Mouse (Mus musculus) olfactory bulb, adult 2 months (tissue): ENCODE data around the gene Slc1a1. TPM values are rescaled to one million over a fixed set of nuclear protein-coding genes. Genes with fewer than 3 reads are reported as not detected.

ENCODE experiments used
- H3K27ac ChIP-seq: fragments of 200-500 bp; 2 replicates; pipeline ENCODE4 v1.5.1; 2012; ENCODE audit warnings: low read depth, low read length; ENCODE audit not compliant: insufficient read depth
- H3K4me1 ChIP-seq: fragments of 200-500 bp; 2 replicates; pipeline ENCODE4 v1.6.1; 2012; ENCODE audit warnings: low read length; ENCODE audit not compliant: control insufficient read depth, insufficient read depth
- H3K4me3 ChIP-seq: fragments of 200-500 bp; 2 replicates; pipeline ENCODE4 v1.5.1; 2012; ENCODE audit warnings: mild to moderate bottlenecking, low read depth, low read length, moderate library complexity; ENCODE audit not compliant: insufficient read depth
- CTCF ChIP-seq: fragments of 200-500 bp; IDR thresholded peaks from 2 replicates; pipeline ENCODE4 v1.5.1; 2012; ENCODE audit warnings: low read depth, mild to moderate bottlenecking, low read length, moderate library complexity; ENCODE audit not compliant: insufficient read depth
- POLR2A ChIP-seq: fragments of 200-500 bp; IDR thresholded peaks from 2 replicates; pipeline ENCODE4 v1.6.1; 2012; ENCODE audit warnings: mild to moderate bottlenecking, low read depth, low read length, moderate library complexity; ENCODE audit not compliant: insufficient read depth
- WGBS: fragments of 180-500 bp; shearing (Covaris S2); methylation state at CpG from one replicate; pipeline ENCODE4 v1.1.7; 2018; 5-methylcytosine and 5-hydroxymethylcytosine counted together
- polyA plus RNA-seq: library from polyadenylated mRNA; stranded (reverse); fragments of >200 nt; gene quantifications from 2 replicates; pipeline ENCODE4 v1.2.4, GENCODE M21; 2012; ENCODE audit warnings: low replicate concordance; ENCODE audit not compliant: missing spikeins, insufficient read depth, insufficient read length

Gene Slc1a1
- polyA plus RNA-seq, 1 experiment = not detected

DNA sequence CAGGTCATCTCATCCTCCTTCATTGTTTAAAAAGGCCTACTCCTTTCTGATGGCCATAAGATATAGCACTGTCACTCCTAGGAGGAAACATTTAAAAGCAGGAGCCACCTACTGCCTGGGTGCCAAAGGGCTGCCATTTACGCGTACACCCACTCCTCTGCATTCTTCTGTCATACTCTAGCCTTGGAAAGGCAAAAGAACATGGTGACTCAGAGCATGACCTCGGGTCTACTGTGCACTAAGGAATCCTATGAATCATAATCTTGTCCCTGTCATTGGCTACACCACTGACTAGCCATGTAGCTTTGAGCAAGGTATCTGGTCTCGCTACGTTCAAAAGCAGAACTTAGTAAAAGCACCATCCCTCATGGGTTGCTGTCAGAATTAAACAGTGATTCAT is 91.5 kb downstream of the Slc1a1 start:
- Histone ChIP-seq H3K4me1 (peaks cover 5% of the 10 kb centered on the region; the same call in 1 of the 2 replicates), H3K4me3 (no peak overlapping the region), H3K27ac (no peak overlapping the region)
- WGBS = 80% methylated on average over 5 of the region's 5 CpGs
- TF ChIP-seq POLR2A (no peak), CTCF (no peak)

DNA sequence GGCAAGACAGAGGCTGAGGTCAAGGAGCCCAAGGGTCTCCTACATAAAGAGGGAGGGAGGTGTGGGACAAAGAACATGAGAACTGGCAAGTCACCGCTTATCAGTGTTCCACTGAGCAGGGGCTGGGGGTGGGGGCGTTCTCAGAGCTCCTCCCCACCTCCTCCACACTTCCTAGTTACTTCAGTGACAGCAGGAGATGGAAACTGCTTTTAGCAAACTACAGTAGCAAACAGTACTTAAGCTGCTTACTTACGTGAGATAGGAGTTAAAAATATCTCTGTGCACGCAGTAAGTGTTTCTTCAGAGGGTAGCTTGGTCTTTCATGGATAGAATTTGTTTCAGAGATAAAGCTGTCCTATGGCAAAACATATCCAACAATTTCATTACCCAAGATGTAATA is 92.5 kb downstream of the Slc1a1 start:
- no peak for TF ChIP-seq CTCF
- TF ChIP-seq POLR2A = no peak
- H3K27ac ChIP-seq = no peak overlapping the region
- 30% methylated on average over 4 of the region's 4 CpGs for WGBS

DNA sequence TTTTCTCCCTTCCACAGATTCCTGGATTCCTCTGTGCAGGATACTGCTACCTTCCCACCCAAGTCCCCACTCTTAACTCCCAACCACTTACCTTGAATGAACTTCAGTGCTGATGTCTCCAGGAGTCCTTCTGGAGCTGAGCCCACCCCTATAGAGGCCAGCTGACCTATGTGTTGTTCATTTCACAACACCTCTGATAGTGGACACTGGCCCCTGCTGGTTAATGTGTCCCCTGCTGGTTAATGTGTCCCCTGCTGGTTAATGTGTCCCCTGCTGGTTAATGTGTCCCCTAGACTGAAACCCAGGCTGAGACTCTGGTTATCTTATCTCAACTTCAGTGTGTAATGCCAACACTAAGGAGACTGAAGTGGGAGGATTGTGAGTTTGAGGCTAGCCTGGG is 94.2 kb downstream of the Slc1a1 start:
- Histone ChIP-seq H3K27ac (no peak overlapping the region), H3K4me1 (peaks cover 5% of the 10 kb centered on the region; the same call in 1 of the 2 replicates), H3K4me3 (no peak overlapping the region)
- TF ChIP-seq POLR2A (no peak), CTCF (no peak)

More for the DNA sequence above, 92.5 kb downstream of the Slc1a1 start:
- H3K4me1 ChIP-seq = peaks cover 5% of the 10 kb centered on the region; the same call in 1 of the 2 replicates
- no peak overlapping the region for H3K4me3 ChIP-seq

DNA sequence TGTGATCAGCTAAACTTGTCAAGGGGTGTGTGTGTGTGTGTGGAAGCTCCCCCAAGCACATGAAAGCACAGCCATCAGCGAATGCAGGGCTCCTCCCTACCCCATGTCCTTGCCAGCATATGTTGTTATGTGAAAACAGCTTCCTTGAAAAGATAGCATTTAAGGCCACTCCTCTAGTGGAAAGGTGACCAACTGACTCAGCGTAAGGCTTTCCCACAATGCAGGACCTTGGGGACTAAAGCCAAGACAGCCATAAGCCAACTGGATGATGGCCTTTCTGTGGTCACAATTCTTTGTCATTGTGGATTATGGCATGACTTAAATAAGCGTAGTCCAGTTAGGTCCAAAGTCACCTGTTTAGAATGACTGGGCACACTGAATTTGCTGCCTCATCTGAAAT is 100.0 kb downstream of the Slc1a1 start:
- TF ChIP-seq POLR2A (no peak), CTCF (no peak)
- no peak overlapping the region for H3K27ac ChIP-seq
- 85% methylated on average over 3 of the region's 3 CpGs for WGBS
- H3K4me3 ChIP-seq = no peak overlapping the region
- no peaks in the 10 kb centered on the region for H3K4me1 ChIP-seq

DNA sequence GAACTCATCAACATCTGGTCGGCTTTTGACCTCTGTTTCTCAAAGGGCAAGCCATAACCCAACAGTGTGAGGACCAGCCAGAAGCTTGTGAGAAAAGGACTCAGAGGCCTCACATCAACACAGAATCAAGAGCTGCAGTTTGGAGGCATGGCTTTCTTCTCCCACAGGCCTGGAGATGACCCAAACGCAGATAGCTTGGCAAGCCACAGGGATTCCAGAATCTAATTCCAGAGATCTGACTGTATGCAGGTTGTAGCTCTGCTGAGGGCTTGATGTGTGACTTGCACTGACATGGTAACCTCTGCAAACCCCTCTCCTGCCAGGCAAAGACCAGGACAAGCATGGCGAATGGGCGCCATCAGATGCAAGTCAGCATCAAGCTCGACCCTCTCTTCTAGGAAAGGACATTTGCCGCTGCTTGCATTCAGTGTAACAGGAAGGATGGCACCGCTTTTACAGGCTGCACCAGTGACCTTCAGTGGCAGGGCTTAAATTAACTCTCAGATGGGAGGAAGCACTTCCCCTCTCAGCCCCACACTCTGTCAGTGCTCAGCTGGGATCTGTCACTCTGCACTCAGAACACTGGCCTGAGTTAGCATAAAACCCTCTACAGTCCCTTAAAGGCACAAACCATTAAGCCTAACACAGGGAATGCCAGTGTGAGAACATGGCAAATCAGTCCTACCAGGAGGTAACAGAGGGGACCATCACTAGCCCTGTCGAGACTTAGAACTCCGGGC is 105.5 kb downstream of the Slc1a1 start:
- WGBS = 80% methylated on average over 9 of the region's 9 CpGs
- Histone ChIP-seq H3K4me3 (no peak overlapping the region), H3K4me1 (peaks cover 3% of the 10 kb centered on the region; the same call in 1 of the 2 replicates), H3K27ac (no peak overlapping the region)
- TF ChIP-seq POLR2A (no peak), CTCF (no peak)

DNA sequence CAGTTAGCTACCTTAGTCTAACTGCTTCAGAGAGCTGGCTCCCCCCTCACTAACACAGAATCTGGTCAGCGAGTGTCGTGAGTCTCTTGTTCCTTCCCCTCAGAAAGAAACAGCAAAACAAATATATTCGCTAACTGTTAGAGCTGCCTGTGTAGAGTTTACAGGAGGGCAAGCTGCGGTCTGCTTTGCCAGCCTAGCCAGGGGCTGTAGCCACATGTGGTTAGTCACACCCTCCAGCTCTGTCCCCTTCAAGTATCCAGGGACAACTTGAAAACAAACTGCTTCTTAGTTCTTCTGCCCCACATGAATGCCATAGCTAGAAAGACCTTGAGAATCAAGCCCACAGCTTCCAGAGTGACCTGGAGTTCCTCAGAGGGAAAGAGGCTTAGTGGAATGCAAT is 106.4 kb downstream of the Slc1a1 start:
- WGBS = 65% methylated on average over 4 of the region's 4 CpGs
- Histone ChIP-seq H3K4me3 (no peak overlapping the region), H3K27ac (no peak overlapping the region), H3K4me1 (peaks cover 3% of the 10 kb centered on the region; the same call in 1 of the 2 replicates)
- no peak for TF ChIP-seq CTCF
- no peak for TF ChIP-seq POLR2A

DNA sequence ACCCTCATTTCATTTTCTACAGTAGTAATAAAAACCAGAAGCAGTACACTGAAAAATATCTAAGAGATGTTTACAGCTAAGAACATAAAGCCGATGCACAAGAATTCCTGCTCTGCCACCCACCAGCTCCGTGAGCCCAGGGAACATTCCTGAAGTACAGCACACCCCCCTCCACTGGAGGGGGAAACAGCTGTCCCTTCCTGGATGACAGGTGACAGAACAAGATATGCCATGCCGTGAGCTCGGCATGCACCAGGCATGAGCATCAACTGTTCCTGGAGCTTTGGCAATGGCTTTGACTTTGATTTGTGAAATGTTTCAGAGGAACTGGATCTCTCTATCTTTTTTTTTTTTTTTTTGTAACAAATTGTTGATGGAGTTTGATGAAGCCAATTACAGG is 111.9 kb downstream of the Slc1a1 start:
- H3K4me1 ChIP-seq = peaks cover 2% of the 10 kb centered on the region; the same call in 1 of the 2 replicates
- no peak overlapping the region for H3K4me3 ChIP-seq
- TF ChIP-seq CTCF (no peak), POLR2A (no peak)
- 45% methylated on average over 4 of the region's 4 CpGs for WGBS
- no peak overlapping the region for H3K27ac ChIP-seq

DNA sequence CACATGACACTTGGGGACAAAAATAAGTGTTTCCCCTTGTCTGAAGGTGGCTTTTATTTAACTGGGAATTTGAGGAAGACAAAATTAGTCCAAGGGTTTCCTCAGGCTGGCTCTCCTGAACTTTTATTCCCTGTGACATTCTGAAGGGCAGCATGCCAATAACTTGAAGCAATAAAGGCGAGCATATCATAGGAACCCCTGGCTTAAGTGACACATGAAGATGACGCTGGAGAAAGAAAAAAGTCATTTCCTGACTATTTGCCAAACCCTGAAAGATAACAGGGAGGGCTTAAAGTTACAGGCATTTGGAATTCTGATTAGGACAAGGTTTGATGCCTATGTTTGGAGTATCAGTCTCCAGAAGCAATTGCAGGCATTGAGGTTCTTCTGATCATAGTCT is 112.5 kb downstream of the Slc1a1 start:
- Histone ChIP-seq H3K27ac (no peak overlapping the region), H3K4me1 (peaks cover 2% of the 10 kb centered on the region; the same call in 1 of the 2 replicates), H3K4me3 (no peak overlapping the region)
- TF ChIP-seq POLR2A (no peak), CTCF (no peak)
- WGBS = 63% methylated on average over 2 of the region's 2 CpGs

DNA sequence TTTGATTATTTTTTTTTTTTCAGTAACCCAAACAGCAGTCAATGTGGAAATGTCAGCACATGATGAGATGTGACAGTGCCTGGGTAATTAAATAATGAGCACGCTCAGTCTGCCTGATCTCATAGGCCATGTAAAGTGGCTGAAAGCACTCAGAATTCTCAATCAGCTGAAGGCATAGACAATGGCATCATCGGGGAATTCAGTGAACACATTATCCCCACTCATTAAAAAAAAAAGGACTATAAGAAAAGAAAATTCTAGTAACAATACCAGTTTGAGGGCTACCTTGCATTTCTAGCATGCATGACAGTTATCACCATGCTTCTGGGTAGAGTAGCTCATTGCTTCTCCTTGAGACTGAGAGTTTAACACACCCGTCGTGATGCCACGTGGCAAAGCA is 116.4 kb downstream of the Slc1a1 start:
- TF ChIP-seq CTCF (no peak), POLR2A (no peak)
- Histone ChIP-seq H3K4me1 (peaks cover 2% of the 10 kb centered on the region; the same call in 1 of the 2 replicates), H3K27ac (no peak overlapping the region), H3K4me3 (no peak overlapping the region)
- 60% methylated on average over 5 of the region's 5 CpGs for WGBS
